Mouse (Mus musculus): ENCODE results near the gene Eng.

Eng gene

DNA sequence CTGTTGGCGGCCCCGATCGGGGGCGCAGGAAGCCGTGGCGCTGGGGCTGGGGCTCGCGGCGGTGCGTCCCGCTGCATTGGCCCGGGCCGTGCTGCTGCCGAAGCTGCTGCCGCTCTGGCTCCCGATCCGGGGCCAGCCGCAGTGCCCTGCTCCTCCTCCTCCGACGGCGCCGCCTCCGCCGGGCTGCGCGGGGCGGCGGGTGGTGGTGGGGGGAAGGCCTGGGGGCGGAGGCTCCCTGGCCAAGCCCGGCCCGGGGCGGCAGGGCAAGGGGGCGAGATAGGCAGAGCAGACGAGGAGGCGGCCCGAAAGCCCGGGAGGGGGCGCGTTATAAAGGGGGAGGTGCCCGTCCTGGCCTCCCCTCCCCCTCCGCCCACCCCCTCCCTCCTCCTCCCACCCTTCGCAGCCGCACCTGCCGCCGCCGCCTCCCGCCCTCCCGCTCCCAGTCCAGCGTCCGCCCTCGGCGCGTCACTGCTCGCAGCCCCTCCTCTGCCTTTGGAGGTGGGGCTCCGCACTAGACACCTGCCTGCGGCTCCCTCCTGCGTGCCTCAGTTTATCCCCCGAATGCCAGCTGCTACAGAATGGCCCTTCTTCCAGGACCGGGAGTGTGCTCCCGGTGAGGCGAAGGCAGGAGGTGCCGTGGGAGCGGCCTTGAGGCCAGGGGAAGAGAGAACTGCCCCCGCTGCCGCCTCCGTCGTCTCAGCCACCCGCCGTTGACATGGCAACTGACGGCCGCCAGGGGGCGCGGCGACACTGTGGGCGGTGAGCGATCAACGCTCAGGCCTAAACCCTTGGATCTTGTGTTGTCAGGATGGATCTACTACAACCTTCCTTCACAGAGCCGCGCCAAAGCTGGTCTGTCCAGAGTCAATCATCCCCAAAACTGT is 66.8 kb downstream of the Eng start, which contains the start of gene Cdk9:
Gene Cdk9, minus strand, starts transcription at position 143 of the 884 bp plus-strand sequence.
- DNase-seq: peak; percentile 92

DNA sequence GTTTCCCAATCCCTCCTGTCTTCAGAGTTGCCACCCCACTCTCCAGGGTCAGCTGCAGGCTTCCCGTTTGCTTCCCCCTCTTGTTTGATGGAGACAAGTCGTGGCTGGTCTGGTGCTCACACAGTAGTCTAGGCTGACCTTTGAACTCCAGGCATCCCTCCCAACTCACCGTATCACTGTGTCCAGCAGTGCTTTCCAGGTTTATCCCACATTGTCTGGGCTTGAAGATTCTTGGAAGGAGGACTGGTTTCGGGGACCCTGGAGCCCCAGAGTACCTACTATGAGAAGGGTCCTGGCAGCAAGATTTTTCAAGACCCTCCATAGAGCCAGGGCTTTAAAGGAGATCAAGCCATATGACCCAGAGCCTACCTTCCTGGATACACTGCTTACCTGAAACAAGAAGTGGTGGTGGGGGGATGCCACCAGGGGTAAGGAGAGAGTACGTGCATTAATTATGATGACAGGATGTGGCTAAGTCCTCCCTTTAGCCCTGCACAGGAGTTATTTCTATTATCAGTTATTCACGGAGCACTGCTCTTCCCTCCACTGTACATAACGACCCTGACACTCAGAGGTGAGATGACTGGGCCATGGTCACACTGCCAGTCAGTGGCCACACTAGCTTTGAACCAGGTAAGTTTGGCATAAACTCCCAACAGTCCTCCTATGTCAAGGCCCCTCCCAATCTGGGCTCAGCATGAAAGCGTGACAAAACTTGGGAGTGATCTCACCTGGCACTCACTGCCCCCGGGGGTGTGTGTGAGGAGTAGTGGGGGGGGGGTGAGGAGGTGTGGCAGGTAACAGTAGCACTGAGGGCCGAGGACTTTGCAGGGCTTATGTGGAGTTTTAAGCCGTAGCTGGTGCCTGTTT is 68.0 kb downstream of the Eng start:
- DNase-seq: no peak

DNA sequence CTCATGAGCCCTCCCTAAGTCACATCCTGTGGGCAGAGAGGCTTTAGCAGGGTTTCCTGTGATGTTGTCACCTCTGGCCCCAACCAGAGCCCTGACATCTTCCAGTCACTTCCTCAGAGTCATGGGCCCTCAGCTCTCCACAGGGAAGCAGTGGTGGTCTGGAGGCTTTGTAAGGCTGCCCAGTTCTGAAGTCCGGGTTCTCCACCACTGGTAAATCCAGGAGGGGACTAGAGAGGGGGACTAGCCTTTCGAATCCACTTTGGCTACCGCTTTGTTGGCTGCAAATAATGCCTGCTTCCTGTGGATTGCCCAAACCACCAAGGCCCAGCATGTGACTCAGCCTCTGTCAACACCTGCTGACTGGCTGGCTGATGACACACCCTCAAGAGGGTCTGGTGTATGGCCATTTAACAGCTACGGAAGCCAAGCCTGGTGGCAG is 68.6 kb downstream of the Eng start:
- DNase-seq: no peak

GRCm38 (mm10) chr2:32718761-32719160 is 72.4 kb downstream of the Eng start:
- no peak for DNase-seq

GRCm38 (mm10) chr2:32720053-32720452 is 73.7 kb downstream of the Eng start:
- DNase-seq: no peak

GRCm38 (mm10) chr2:32720681-32721229 is 74.4 kb downstream of the Eng start, which contains the start of gene Sh2d3c:
Gene Sh2d3c (plus strand): TSS chr2:32721055.
- no peak for DNase-seq

- DNase-seq: no peak
These were observed 75.7 kb downstream of the Eng start for GRCm38 (mm10) chr2:32722046-32722445.

GRCm38 (mm10) chr2:32722581-32722980 is 76.2 kb downstream of the Eng start:
- no peak for DNase-seq

DNA sequence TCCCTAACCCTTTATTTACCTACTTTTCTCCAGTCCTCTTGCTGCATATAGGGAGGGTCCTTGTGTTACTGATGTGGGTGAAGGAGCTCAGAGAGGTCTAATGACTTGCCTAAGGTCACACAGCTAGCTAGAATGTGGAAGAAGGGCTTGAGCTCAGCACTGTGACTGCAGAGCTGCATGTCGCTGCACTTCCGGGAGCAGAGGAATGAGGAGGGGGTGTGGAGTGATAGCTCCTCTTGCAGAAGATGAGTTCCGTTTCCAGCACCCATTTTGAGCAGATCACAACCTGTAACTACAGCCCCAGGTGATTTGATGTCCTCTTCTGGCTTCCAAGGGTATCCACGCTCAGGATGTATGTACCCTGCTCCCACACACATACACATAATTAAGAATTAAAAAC is 77.8 kb downstream of the Eng start:
- no peak for DNase-seq

DNA sequence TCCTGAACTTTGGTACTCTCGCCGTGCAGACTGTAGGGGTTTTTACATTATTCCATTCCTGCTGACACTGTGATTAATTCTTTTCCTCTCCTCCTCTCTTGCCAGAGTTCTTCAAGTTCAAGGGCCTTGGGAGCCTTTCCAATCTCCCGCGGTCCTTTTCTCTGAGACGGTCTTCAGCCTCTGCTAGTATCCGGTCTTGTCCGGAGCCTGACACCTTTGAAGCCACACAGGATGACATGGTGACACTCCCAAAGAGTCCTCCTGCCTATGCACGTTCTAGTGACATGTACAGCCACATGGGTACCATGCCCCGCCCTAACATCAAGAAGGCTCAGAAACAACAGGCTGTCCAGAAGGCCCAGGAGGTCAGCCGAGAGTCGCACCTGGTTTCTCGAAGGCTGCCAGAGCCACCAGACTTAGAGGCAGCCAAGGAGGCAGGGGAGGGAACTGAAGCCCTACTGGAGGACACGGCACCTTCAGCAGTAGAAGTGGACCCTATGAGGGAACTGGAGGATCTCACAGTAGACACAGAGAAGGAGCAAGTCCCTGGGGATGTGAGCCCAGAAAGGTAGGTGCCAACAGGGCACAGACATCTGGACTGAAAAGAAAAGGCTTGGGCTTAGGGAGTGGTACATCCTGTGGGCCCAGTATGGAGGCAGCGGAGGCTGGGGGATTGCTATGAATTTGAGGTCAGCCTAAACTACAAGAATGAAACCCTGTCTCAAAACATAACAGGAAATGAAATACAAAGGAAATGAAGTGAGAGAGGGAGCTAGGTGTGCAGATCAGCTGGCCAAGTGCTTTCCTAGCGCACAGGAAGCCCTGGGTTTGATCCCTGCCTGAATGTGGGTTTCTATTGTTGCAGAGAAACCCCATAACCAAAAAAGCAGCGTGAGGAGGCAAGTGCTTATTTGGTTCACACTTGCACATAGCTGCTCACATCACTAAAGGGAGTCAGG is 78.7 kb downstream of the Eng start:
- DNase-seq: no peak

DNA sequence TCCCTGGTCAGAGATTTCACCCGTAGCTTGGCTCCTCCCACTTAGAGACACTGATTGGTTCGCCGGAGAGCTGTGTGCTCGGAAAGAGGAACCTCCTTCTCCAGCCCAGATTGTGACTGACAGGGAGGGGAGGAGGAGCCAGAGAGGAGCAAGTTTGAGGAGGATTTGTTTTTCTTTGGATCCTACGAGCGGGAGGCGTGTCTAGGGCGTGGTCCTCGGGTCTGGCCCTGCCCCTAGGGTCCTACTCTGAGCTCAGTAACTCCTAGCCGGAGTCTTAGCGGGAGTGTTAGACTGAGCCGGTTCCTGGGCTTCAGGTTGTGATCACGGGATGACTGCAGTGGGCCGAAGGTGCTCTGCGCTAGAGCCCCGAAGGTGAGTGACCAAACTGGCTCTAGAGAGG is 81.0 kb downstream of the Eng start:
- peak; percentile 92 for DNase-seq

DNA sequence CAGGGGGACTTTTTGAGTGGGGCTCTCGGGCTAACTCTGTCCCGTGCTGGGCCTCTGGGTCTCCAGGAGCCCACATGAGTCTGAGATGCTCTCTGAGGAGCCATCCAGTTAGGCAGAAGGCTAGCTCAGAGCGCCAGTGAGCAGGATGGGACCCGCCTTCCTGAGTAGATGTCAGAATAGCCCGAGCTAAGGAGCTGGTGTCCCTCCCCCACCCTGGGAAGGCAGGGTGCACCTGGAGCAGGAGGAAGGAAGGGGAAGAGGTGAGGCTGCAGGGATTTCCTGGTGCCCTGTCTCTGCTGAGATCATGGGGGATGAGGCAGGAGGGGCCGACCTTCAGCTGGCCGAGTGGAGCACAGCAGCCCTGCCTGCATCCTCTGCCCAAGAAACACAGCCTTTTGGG is 82.1 kb downstream of the Eng start:
- DNase-seq: no peak

DNA sequence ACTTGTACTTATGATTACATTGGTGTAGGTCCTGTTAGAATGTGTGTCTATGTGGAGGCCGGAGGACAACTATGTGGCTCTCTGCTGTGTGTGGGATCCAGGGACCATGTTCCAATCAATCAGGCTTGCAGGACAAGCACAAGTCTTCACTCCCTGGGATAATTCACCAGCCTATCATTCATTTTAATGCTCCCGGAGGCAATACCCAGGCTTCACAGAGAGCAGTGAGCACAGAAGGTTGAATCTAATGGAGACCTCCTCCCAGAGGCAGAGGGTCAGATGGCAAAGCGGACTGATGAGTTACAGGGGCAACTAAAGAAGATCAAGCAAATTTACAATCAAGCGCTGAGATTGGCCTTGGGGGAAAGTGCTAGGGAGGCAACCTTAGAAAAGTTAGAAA is 83.2 kb downstream of the Eng start:
- DNase-seq: no peak

DNA sequence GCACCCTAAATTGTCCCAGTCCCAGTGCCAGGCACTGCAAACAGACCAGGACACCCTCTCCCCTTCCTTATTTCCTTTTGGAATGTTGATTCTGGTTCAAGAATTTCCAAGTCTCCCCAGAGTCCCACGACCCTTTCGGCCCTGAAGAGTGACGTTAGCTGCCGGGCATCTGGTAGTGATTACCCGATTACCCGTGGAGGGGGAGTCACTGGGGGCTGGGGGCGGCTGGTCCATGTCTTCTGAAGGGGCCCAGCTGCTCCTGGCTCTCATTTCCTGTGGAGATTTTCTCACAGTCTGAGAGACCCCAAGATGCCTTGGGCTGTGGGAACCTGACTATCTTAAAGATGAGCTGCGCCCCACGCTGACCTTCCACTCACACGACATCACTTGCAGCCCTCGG is 84.5 kb downstream of the Eng start:
- no peak for DNase-seq

DNA sequence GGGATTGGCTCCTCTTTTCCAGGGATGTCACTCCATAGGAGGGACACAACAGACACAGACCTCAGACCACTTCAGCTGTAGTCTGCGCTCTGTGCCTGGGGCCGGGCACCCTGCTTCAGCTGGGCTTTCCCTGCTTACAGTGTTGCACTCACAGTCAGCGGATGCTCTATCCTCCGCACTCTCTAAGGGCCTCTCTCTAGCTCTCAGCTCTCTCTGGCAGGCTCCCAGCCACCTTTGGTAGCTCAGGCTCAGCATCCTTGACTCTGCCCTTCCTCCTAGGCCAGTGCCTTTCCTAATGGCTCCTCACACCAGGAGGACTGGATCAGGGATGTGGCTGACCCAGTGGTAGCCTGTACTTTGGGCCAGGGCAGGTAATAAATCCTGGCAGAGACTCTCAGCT is 85.5 kb downstream of the Eng start:
- DNase-seq: no peak

Measured in right cerebral cortex, adult 18-20 months (tissue).